Mouse (Mus musculus) megakaryocyte, embryonic 14.5 days (primary cell): ENCODE results near the gene Il17ra.

Experiments
- FLI1 ChIP-seq: IDR thresholded peaks from 2 replicates; pipeline ENCODE4 v1.6.1; 2012; ENCODE audit warnings: low read length, inconsistent platforms, mixed read lengths
- GATA1 ChIP-seq: IDR thresholded peaks from 3 replicates; pipeline ENCODE4 v1.6.1; 2012; ENCODE audit warnings: mixed read lengths, low read length, inconsistent platforms, borderline replicate concordance

DNA sequence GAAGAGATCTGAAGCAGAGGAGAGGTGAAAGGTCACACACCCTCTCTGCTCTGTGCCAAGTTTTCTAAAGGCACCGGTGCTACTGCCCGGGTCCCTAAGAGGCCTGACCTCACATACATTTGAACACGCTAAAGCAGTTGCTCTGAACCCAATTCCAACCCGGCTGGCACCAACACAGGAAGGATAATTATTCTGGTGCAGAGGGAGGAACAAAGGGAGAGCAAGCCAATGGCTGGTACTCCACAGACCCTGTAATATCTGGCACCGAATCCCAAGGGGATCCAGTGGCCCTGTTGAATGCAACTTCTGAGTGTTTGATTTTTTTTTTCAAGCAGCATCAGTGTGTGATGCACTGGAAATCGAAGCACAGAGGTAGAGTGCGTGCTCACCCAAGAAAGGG is 28.0 kb downstream of the Il17ra start:
- TF ChIP-seq GATA1 (no peak), FLI1 (no peak)
